In genomic region chr3:51849462-51849861, GRCm38 (mm10) we compare ENCODE assay signal across 27 mouse cellular contexts.
A peak's percentile ranks its signal among the peaks of the same experiment; 100 is the strongest.
DNase-seq lines count a peak whose midpoint lies in the region; ATAC-seq lines count a peak whose summit lies in the region.
"Had no signal": no experiment of that assay in that cellular context is flagged by ENCODE, and none has a peak within 500 bp of the region (broad histone marks: within the 10 kb centered on the region; RNA-seq: fewer than 3 reads in every experiment).

No protein-coding gene starts in this region.

- DNase-seq in heart, postnatal 36 days = no peak
- no peak for DNase-seq in hindbrain, embryonic 11.5 days (ENCODE audit: low spot score)
- DNase-seq in R1 (ENCODE audit: low read depth, low spot score) = peak; percentile 9
- DNase-seq in c-Kit-positive CD71-positive TER-119-positive erythroid progenitor cells, embryonic 14.5 days (ENCODE audit: low spot score) = no peak
- DNase-seq in layer of hippocampus, postnatal 36 days = no peak
- DNase-seq: adrenal gland, adult 2 months; B cell, adult 2 months; cerebellum, adult 11-12 months; cerebellum, postnatal 14 days; gastrocnemius, postnatal 36 days; heart, adult 2 months; kidney, adult 11 months; kidney, postnatal 36 days; lung, adult 18-20 months; right cerebral cortex, postnatal 14 days had no signal

- H3K36me3 ChIP-seq in heart, embryonic 13.5 days = no peaks in the 10 kb centered on the region
- no peaks in the 10 kb centered on the region for H3K36me3 ChIP-seq in hindbrain, embryonic 13.5 days
- H3K36me3 ChIP-seq in hindbrain, embryonic 11.5 days (ENCODE audit: control insufficient read depth, insufficient read depth, low read length) = no peaks in the 10 kb centered on the region
- H3K36me3 ChIP-seq in intestine, embryonic 15.5 days = no peaks in the 10 kb centered on the region
- H3K36me3 ChIP-seq: embryonic facial prominence, embryonic 12.5 days; forebrain, embryonic 12.5 days; G1E; limb, embryonic 13.5 days; liver, embryonic 12.5 days had no signal

- H3K9ac ChIP-seq in heart, embryonic 13.5 days = no peak overlapping the region
- no peak overlapping the region for H3K9ac ChIP-seq in hindbrain, embryonic 13.5 days
- no peak overlapping the region for H3K9ac ChIP-seq in hindbrain, embryonic 11.5 days (ENCODE audit: low read depth, low read length)
- no peak overlapping the region for H3K9ac ChIP-seq in intestine, embryonic 15.5 days
- H3K9ac ChIP-seq: embryonic facial prominence, embryonic 12.5 days; forebrain, embryonic 12.5 days; kidney, embryonic 15.5 days; limb, embryonic 13.5 days; liver, embryonic 12.5 days had no signal

- H3K27me3 ChIP-seq in heart, embryonic 13.5 days (replicated peaks) = no peaks in the 10 kb centered on the region
- no peaks in the 10 kb centered on the region for H3K27me3 ChIP-seq in hindbrain, embryonic 13.5 days
- H3K27me3 ChIP-seq in hindbrain, embryonic 11.5 days (ENCODE audit: control insufficient read depth, insufficient read depth, low read length) = no peaks in the 10 kb centered on the region
- no peaks in the 10 kb centered on the region for H3K27me3 ChIP-seq in intestine, embryonic 15.5 days (replicated peaks)
- H3K27me3 ChIP-seq: CH12.LX; embryonic facial prominence, embryonic 12.5 days; forebrain, embryonic 12.5 days; kidney, embryonic 15.5 days; limb, embryonic 13.5 days; liver, embryonic 12.5 days; Patski had no signal

- intact Hi-C loops in heart, postnatal 36 days (cut with DNase I) = no loop called here

- no peak overlapping the region for H3K4me3 ChIP-seq in heart, embryonic 13.5 days
- H3K4me3 ChIP-seq in hindbrain, embryonic 13.5 days = no peak overlapping the region
- H3K4me3 ChIP-seq in hindbrain, embryonic 11.5 days (ENCODE audit: low read depth, low read length) = no peak overlapping the region
- H3K4me3 ChIP-seq in intestine, embryonic 15.5 days (replicated peaks) = no peak overlapping the region
- H3K4me3 ChIP-seq: embryonic facial prominence, embryonic 12.5 days; forebrain, embryonic 12.5 days; heart, adult 2 months; kidney, embryonic 15.5 days; limb, embryonic 13.5 days; liver, embryonic 12.5 days had no signal

- H3K27ac ChIP-seq in heart, embryonic 13.5 days (replicated peaks) = peak overlapping the region; percentile 15; the same call in 1 of the 2 replicates
- peak overlapping the region; percentile 36; the same call in 1 of the 2 replicates for H3K27ac ChIP-seq in hindbrain, embryonic 13.5 days
- no peak overlapping the region for H3K27ac ChIP-seq in hindbrain, embryonic 11.5 days (ENCODE audit: low read depth, low read length)
- H3K27ac ChIP-seq in intestine, embryonic 15.5 days = no peak overlapping the region
- H3K27ac ChIP-seq: embryonic facial prominence, embryonic 12.5 days; forebrain, embryonic 12.5 days; heart, adult 2 months; kidney, embryonic 15.5 days; limb, embryonic 13.5 days; liver, embryonic 12.5 days had no signal

- ATAC-seq in heart, embryonic 13.5 days (ENCODE audit: extremely low read depth, insufficient number of reproducible peaks, low FRiP score, low TSS enrichment) = no peak
- no peak for ATAC-seq in hindbrain, embryonic 13.5 days (ENCODE audit: low FRiP score)
- no peak for ATAC-seq in hindbrain, embryonic 11.5 days (ENCODE audit: low FRiP score)
- ATAC-seq in intestine, embryonic 15.5 days = no peak; the same call in 1 of the 2 replicates
- ATAC-seq: liver, embryonic 12.5 days; Patski had no signal

- peak overlapping the region; percentile 10; the same call in 1 of the 2 replicates for H3K4me2 ChIP-seq in heart, embryonic 13.5 days
- H3K4me2 ChIP-seq in hindbrain, embryonic 13.5 days = no peak overlapping the region
- no peak overlapping the region for H3K4me2 ChIP-seq in hindbrain, embryonic 11.5 days (replicated peaks; ENCODE audit: low read depth, low read length)
- peak overlapping the region; percentile 33; the same call in 1 of the 2 replicates for H3K4me2 ChIP-seq in intestine, embryonic 15.5 days (replicated peaks)
- H3K4me2 ChIP-seq: embryonic facial prominence, embryonic 12.5 days; forebrain, embryonic 12.5 days; kidney, embryonic 15.5 days; limb, embryonic 13.5 days; liver, embryonic 12.5 days; midbrain, embryonic 11.5 days had no signal

- WGBS in heart, embryonic 13.5 days = 52% methylated on average over 6 of the region's 6 CpGs
- WGBS in hindbrain, embryonic 13.5 days = 86% methylated on average over 6 of the region's 6 CpGs
- WGBS in hindbrain, embryonic 11.5 days = 87% methylated on average over 6 of the region's 6 CpGs
- 24% methylated on average over 6 of the region's 6 CpGs for WGBS in intestine, embryonic 15.5 days

- no peaks in the 10 kb centered on the region for H3K9me3 ChIP-seq in heart, embryonic 13.5 days
- no peaks in the 10 kb centered on the region for H3K9me3 ChIP-seq in hindbrain, embryonic 13.5 days
- no peaks in the 10 kb centered on the region for H3K9me3 ChIP-seq in hindbrain, embryonic 11.5 days (ENCODE audit: control insufficient read depth, low read length)
- no peaks in the 10 kb centered on the region for H3K9me3 ChIP-seq in intestine, embryonic 15.5 days
- H3K9me3 ChIP-seq: embryonic facial prominence, embryonic 12.5 days; forebrain, embryonic 12.5 days; G1E; kidney, embryonic 15.5 days; liver, embryonic 12.5 days had no signal

- H3K4me1 ChIP-seq in heart, embryonic 13.5 days = peaks cover 16% of the 10 kb centered on the region
- H3K4me1 ChIP-seq in hindbrain, embryonic 13.5 days (replicated peaks) = peaks cover 11% of the 10 kb centered on the region
- no peaks in the 10 kb centered on the region for H3K4me1 ChIP-seq in hindbrain, embryonic 11.5 days (replicated peaks; ENCODE audit: control insufficient read depth, insufficient read depth, low read length)
- H3K4me1 ChIP-seq in intestine, embryonic 15.5 days (replicated peaks) = peaks cover 14% of the 10 kb centered on the region
- H3K4me1 ChIP-seq: embryonic facial prominence, embryonic 12.5 days; forebrain, embryonic 12.5 days had no signal

Comparison
In these comparisons a context has a peak if more than half of its experiments do, and no peak if none do; other contexts are left out.
1. H3K27ac ChIP-seq: peak in heart, embryonic 13.5 days (single experiment) and hindbrain, embryonic 13.5 days (single experiment); none in hindbrain, embryonic 11.5 days (single experiment) and intestine, embryonic 15.5 days (single experiment).
2. H3K4me2 ChIP-seq: peak in heart, embryonic 13.5 days (single experiment) and intestine, embryonic 15.5 days (single experiment); none in hindbrain, embryonic 13.5 days (single experiment) and hindbrain, embryonic 11.5 days (single experiment).